Mouse (Mus musculus): Measurements from ENCODE around the gene Ubtd2.
"Not testable (repeated sequence)": the region's sequence is repeated elsewhere in the genome, so short reads cannot be mapped to it uniquely, and the experiment has no call there.

Ubtd2 gene

GRCm38 (mm10) chr11:32464282-32464681 is 9.1 kb downstream of the Ubtd2 start:
- no peak for DNase-seq (ENCODE audit: low spot score in 2 of 2)

DNA sequence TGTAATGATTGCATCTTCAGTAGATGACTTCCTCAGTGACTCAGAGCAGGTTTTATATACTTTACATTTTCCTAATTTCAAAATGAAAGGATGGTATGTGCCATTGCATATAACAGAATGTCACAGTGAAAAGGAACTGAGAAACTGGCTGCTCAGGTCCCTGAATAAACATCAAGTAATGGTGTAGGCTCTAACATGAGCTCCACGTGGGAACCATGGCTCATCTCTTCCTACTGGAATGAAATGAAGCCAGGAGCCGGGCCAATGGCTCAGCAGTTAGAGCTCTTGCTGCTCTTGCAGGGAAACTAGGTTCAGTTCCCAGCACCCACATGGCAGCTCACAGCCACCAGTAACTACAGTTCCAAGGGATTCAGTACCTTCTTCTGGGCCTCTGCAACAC is 16.8 kb downstream of the Ubtd2 start:
- DNase-seq (ENCODE audit: low spot score in 2 of 2): peak in 1 of 2 experiments; percentile 18

GRCm38 (mm10) chr11:32474725-32475124 is 19.6 kb downstream of the Ubtd2 start:
- DNase-seq (ENCODE audit: low spot score in 2 of 2): no peak

DNA sequence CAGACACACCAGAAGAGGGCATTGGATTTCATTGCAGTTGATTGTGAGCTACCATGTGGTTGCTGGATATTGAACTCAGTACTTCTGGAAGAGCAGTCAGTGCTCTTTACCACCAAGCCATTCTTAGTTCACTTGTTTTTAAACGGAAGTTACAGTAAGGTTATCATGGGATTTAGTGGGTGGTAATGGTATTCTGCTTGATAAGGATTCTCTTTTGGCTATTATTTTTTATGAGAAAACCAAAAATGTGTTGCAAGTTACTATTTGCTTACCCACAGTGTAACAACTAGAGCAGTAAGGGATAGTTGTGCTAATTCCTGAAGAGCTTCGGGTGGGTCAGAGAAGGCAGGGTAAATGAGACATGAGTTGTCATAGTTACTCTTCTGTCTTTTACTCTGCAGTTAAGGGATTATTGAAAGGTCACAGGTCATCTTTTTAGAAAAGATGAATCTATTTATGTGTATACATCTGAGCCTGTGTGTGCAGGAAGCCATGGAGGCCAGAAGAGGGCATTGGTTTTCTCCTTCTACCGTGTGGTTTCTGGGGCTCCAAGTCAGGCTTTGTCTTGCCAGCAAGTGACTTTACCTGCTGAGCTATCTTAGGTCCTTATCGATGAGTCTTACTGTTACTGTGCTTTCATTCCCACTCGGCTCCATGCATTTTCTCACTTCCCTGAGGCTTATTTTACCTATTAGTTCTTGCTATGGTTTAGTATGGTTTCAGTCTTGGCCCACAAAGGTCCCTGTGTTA is 20.5 kb downstream of the Ubtd2 start:
- DNase-seq (ENCODE audit: low spot score in 2 of 2): no peak

DNA sequence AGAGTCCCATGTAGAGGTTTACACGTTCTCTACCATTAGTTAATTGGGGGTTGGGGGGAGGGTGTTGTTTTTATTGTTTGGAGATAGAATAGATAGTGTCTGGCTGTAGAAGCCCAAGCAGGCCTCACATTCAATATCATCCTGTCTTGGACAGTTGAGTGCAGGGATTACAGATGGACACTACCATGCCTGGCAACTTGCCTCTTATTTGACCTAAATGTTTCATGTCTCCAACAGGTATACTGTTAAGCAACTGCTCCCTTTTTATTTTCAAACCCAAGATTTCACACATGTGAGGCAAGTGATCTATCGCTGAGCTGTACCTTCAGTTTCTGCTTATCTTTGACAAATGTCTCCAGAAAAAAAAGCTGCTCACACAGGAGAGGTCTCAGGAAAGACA is 26.4 kb downstream of the Ubtd2 start:
- DNase-seq (ENCODE audit: low spot score in 2 of 2): no peak

DNA sequence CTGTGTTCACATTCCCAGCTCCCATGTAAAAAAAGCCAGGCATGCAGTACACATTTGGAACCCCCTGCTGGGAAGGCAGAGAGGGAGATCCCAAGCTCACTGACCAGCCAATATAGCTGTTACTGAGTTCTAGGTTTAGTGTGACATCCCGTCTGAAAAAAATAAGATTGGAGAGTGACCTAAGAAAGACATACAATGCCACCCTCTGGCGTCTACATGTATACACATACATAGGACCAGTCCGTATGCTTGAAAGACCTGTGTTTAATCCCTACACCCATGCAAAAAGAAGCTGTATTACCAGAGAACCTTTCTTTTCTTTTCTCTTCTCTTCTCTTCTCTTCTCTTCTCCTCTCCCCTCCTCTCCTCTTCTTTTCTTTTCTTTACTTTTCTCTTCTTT is 30.1 kb downstream of the Ubtd2 start:
- DNase-seq (ENCODE audit: low spot score in 2 of 2): no peak

DNA sequence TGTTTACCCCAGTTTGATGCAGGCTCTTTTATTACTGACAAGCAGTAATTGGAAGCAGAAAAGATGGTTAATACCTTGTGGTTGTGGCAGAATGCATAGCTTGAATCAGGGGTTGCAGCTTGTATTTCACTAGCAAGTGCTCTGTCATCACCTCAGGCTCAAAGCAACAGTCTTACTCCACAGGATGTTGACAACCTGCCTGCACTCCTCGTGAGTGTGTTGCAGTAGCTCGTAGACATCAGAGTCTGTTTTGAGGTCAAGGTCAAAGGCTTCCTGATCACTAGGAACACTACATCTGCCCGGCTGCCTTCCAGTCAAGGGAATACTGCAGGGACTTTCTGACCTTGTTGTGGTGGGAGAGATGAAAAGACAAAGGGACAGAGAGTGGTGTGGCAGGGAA is 31.5 kb downstream of the Ubtd2 start:
- DNase-seq (ENCODE audit: low spot score in 2 of 2): no peak

DNA sequence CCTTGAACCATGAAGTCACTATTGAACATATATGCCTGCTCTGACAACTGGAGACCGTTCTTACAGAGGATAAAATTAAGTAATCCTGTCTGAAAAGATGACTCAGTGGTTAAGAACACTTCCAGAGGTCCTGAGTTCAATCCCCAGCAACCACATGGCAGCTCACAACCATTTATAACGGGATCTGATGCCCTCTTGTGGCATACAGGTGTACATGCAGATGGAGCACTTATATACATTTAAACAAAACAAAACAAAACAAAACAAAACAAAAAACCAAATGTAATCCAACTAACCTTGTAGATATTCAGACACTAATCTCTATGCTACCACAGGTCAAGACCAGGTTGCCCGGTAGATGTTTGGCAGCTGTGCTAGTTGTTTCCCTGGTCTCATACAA is 32.3 kb downstream of the Ubtd2 start:
- no peak for DNase-seq (ENCODE audit: low spot score in 2 of 2)

GRCm38 (mm10) chr11:32488344-32488743 is 33.2 kb downstream of the Ubtd2 start:
- no peak for DNase-seq (ENCODE audit: low spot score in 2 of 2)

DNA sequence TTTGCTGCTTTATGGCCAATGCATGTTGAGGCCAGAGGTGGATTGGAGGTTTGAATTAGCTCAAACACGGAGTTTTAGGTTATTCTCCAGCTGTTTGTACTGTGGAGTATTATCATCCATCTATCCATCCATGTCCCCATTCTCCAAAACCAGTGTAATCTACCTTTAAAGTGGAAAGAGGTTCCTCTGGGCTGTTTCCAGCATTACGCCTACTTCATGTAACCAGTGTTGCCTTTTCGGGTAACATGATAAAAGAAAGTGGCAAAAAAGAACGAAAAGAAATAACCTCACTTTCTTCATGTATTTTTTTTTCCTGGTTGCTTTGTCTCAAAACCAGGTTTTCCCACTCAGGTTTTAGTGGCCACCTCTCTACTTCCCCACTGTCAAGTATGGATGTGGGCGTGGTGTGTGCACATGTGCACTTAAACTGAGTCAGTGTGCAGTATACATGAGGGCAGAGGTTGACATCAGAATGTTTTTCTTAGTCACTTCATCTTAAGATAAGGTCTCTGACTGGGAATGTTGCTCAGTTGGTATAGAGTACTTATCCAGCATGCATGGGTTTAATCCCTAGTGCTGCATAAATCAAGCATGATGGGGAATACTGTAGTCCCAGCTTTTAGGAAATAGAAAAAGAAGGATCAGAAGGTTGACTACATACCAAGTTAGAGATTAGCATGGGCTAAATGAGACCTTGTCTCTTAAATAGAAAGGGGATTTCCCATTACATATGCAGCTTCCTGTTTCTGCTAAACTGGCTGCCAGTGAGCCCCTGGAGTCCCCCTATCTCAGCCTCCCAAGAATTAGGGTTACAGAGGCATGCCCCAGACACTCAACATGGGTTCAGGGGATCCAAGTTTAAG is 33.9 kb downstream of the Ubtd2 start:
- DNase-seq (ENCODE audit: low spot score in 2 of 2): no peak

GRCm38 (mm10) chr11:32491079-32491478 is 35.9 kb downstream of the Ubtd2 start:
- no peak for DNase-seq (ENCODE audit: low spot score in 2 of 2)

- DNase-seq (ENCODE audit: low spot score in 2 of 2): no peak
These were observed 38.1 kb downstream of the Ubtd2 start for GRCm38 (mm10) chr11:32493312-32493711.

DNA sequence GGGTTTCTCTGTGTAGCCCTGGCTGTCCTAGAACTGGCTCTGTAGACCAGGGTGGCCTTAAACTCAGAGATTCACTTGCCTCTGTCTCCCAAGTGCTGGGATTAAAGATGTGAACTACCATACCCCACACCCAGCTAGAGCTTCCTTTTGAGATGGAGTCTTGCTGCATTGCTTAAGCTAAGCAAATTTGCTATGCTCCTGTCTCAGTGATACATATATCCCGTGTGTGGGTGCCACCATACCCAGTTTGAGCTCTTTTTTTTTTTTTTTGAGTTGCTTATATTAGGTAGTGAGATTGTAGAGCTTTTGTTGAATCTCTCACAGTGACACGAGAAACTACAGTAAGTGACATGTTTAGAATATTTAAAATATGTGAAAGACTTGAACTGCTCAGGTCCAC is 40.1 kb downstream of the Ubtd2 start:
- DNase-seq (ENCODE audit: low spot score in 2 of 2): no peak

GRCm38 (mm10) chr11:32498757-32499535 is 43.8 kb downstream of the Ubtd2 start:
- DNase-seq (ENCODE audit: low spot score in 2 of 2): peak; percentile 58 to 76

DNA sequence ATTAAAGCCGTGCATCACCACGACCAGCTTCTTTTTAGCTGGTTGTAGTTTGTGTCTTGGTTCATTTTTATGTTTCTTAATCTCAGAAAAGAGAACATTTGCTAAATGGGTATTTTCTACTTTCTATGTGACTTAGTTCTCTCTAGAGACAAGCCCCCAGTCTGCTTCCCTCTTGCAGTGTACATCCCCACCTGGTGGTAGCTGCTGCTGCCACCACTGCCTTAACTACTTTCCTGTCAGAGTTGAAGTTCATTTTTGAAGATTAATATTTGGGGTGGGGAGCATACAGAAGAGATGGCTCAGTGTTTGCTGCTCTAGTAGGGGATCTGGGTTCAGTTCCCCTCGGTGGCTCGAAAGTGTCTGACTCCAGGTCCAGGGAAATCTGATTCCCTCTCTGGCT is 44.8 kb downstream of the Ubtd2 start:
- DNase-seq (ENCODE audit: low spot score in 2 of 2): no peak

DNA sequence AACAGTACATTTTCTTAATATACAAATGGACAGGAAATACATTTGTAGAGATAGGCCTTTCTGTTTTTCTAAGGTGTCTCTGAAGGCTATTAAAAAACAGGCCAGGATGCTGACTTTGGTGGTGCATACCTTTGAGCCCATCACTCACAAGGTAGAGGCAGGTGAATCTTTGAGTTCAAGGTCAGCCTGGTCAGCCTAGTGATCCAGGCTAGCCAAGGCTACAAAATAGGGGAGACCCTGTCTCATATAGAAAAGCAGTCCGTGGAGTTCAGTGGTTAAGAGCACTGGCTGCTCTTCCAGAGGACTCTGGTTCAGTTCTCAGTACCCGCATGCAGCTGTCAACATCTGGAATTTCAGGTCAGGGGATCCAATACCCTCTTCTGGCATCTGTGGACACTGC is 48.5 kb downstream of the Ubtd2 start:
- DNase-seq (ENCODE audit: low spot score in 2 of 2): no peak

DNA sequence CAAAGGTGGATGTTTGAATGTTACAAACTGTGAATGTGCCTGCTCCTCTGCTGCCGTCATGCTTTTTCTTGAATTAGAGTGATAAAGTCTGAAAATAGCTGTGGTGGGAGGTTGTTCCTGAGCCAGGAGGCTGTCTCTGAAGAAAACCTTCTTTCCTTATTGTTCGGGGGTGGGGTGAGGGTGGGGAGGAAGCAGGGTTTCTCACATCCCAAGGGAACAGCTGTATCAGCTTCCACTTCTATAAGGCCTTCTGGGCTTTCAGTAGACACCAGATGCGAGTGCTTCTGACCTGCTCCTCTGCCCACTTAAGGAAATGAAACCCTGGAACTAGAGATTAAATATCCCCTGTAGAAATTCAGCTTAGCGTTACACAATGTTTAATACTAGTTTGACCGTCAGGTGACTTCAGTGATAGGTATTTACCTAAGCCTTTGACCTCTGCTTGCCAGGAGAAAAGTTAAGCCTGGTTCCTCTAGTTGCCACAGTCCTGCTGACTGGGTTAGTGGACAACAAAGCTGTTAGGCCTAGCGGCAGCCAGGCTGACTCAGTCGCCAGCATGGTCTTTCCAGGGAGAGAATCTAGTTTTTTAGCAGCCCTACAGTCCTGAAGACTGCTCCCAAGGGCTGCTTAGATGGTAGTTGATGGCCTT is 50.0 kb downstream of the Ubtd2 start:
- peak in 1 of 2 experiments; percentile 45 for DNase-seq (ENCODE audit: low spot score in 2 of 2)

DNA sequence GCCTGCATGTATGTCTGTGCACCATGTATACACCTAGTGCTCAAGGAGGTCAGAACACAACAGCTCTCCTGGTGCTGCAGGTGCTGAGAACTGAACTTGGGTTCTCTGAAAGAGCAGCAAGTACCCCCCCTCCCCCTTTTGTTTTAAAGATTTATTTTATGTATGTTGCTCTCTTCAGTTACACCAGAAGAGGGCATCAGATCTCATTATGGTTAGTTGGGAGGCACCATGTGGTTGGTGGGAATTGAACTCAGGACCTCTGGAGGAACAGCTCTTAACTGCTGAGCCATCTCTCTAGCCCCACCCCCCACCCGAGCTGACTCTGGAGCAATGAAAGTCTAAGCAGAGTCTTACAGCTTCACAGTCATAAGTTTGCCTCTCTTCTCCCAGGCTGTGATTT is 55.8 kb downstream of the Ubtd2 start:
- DNase-seq (ENCODE audit: low spot score in 2 of 2): no peak

DNA sequence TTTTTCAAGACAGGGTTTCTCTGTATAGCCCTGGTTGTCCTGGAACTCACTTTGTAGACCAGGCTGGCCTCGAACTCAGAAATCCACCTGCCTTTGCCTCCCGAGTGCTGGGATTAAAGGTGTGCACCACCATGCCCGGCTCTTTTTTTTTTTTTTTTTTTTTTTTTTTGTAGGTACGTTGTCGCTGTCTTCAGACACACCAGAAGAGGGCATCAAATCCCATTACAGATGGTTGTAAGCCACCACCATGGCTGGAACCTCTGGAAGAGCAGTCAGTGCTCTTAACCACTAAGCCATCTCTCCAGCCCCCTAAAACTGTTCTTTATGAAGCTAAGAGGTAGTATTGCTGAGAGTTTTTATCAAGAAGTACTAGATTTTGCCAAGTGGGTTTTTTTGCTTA is 59.7 kb downstream of the Ubtd2 start:
- DNase-seq (ENCODE audit: low spot score in 2 of 2): not testable (repeated sequence)

- no peak for DNase-seq (ENCODE audit: low spot score in 2 of 2)
These were observed 60.9 kb downstream of the Ubtd2 start for GRCm38 (mm10) chr11:32516091-32516490.

GRCm38 (mm10) chr11:32516916-32517712 is 61.9 kb downstream of the Ubtd2 start:
- DNase-seq (ENCODE audit: low spot score in 2 of 2): peak; percentile 57 to 76
